Mouse (Mus musculus): ENCODE results near the gene Serpina11.

The Serpina11 gene

DNA sequence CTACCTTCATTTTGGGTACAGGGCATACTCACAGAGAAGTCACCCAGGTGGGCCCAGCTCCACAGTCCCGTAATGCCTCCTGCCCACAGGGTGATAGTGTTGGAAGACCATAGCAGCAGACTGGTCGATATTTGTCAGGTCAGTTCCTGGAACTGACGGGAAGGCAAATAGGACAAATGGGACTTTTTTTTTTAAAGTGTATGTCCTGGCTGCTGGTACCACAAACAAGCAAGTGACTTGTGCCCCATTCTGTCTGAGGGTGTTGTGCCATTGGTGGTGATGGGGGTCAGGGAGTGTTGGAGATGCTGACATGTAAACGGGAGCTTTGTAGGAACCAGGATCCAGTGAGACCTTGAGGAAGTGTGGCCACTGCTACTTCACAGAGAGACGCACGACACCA is at the start of gene Serpina11:
TSS of gene Serpina11 (minus strand) at position 101 of the 400 bp plus-strand sequence.
- no peak for DNase-seq

DNA sequence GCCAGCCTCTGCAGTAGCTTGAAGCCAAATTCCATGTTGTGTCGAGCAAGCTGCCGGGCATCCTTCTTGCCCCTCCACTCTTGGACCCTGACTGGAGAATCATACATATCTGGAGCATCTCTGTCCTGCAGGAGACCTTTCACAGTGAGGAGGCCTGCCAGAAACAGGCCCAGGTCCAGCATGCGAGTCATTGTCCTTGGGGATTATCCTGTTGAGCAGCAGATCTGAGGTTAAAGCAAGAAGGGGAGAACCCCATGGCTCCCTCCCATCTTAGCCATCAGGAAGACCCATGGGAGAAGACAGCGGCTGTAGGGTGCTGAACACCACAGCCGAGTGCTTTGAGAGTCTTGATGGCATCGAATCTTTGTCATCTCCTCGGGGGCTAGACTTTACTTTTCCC is 48.4 kb upstream of the Serpina11 start:
- no peak for DNase-seq

DNA sequence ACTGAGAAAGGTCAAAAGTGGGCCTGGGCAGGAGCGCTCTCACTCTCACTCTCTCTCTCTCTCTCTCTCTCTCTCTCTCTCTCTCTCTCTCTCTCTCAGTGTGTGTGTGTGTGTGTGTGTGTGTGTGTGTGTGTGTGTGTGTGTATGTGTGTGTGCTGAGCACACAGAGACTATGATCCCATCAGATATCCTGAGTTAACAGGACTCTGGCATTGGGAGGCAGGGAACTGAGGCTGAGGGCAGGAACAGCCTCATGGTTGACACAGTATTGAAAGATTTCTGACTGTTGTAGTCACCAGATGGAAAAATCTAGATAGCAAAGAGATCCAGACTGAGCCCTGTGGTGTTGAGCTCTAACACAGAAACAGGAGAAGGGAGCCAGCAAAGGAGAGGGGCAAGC is 44.0 kb upstream of the Serpina11 start:
- no peak for DNase-seq

DNA sequence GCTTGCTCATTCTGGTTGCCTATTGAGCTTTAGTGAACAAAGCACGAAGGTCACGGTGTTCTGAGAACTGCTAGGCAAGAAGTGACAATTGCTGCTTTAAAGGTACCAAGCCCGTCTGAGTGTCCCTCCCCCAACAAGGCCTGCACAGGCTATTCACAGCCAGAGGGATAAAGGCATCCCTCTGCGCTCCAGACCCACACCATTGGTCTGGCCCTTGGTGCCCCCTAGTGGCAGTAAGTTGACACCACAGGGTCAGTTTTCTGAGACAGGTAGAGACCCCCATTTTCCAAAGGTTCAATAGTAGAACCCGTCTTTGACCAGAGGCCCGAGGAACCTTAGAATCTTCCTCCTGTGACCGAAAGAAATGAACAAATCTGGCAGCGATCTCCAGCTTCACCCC is 40.2 kb upstream of the Serpina11 start:
- DNase-seq = peak in 1 of 2 experiments; percentile 13

DNA sequence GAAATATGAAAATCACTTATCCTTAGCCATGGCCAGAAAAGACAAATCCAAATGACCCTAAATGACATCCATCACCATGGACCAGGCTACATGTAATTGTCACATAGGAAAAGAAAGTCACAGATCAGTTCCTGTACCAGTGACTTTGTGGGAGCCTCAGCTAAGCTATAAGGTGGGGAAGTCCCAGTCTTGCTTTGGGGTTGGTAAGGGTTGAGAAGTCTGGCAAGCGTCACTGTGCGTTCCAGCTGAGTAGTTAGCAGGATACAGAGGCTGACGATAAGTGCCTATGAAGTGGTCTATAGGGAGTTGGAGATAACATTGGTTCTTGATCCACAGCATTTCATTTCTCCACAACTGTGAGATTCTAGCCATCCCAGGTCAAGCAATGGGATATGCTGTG is 25.5 kb upstream of the Serpina11 start:
- DNase-seq = no peak

DNA sequence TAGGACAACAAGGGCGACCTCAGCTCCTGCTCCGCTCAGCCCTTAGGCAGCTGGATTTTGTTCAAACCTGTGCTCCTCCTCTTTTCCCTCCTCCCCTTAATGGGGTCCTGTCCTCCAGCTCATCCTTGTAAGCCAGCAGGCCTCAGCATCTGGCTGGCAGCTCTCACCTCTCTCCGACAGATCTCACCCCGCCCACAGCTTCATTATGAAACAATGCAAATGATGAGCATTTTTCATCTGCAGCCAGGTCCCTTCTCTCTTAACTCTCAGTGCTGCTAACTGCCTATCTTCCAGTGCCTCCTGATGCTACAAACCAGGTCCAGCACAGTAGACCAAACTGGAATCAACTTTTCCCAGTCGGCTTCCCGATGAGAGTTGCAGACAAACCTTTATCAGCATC is 23.9 kb upstream of the Serpina11 start, which contains the start of gene Serpina9:
TSS of gene Serpina9 (minus strand) at position 136 of the 400 bp plus-strand sequence.
- no peak for DNase-seq

DNA sequence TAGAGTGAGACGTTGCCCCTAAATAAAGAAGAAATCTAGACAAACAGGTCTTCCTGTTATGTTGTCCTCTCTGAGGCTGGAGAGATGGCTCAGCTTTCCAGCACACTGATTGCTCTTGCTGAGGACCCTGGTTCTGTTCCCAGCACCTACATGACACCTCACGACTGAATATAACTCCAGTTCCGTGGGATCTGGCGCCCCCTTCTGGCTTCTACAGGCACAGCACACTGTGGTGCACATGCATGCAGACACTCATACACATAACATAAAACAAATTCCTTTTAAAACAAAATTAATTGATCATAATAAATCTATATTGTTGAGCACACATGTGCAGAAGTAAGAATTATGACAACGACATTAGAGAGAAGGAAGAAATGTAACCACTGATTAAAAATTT is 14.9 kb upstream of the Serpina11 start:
- no peak for DNase-seq

DNA sequence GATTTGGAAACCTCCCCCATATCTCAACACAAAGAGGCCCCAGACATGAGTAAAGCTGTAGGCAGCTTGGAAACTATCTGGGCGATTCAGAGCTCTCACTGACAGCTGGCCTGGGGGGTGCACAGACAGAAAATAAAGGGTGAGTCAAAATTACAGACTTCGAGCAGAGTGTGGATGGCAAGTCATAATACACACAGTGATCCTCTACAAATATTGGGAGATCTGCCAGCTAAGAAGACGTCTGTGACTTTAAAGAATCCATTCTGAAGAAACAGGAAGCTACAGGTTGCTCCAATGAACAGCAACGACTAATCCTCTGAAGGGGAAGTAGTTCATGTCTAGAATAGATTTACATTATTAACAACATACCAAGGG is 13.5 kb upstream of the Serpina11 start:
- no peak for DNase-seq

DNA sequence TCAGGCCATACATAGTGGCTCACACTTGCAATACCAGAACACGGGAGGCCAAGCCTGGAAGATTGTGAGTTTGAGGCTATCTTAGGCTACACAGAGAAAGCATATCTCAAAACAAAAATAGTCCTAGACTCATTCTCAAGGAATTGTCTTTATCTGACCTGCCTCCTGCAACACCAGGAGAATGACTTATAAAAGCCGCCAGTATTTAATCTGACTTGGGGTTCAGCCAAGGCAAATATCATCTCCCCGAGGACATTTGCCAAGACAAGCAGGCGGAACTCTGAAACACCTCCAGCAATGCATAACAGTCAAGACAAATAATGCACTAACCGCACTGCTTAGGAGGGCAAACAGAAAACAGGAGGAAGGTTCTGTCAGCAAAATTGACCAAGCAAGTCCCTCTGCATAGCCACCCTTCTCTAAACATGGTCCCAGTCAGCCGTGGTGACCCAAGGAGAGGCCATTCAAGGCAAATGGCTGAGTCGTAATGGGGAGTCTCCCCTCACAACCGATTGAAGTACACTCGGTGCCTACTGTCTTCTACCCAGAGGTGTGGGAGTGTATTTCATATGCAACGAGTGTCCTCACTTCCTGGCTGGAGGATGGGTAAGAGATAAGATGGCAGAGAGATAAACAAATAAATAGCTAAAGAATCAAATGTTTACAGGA is 12.9 kb upstream of the Serpina11 start:
- no peak for DNase-seq

DNA sequence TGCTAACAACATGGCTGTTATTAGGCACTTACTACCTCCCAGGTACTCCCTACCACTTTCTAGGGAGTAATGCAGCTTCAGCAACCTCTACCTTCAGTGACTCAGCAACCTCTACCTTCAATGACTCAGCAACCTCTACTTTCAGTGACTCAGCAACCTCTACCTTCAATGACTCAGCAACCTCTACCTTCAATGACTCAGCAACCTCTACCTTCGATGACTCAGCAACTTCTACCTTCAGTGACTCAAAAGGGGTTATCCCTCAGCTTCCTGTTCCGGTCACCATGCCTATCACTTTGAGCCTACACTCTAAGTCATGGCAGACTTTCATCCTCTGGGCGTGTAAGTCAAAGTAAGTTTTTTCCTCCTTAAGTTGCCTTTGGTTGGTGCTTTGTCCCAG is 10.8 kb upstream of the Serpina11 start:
- DNase-seq = no peak

DNA sequence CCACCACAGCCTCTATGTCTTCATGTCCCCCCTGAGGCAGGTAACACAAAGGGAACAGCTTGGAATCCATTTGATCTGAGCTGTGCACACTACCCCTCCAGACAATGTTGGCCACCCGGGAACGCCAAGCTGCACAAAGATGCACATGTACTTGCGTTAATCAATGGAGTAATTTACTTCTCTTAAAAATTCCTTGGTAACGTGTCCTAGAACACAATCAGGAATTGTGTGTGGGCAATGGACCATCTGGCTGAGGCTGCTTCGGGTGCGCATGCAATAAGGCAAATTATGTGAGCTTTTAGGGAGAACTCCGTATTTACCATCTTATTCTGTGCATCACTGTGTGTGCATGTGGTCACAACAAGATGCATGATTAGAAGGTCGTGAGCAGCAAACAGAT is 9.9 kb upstream of the Serpina11 start:
- no peak for DNase-seq

DNA sequence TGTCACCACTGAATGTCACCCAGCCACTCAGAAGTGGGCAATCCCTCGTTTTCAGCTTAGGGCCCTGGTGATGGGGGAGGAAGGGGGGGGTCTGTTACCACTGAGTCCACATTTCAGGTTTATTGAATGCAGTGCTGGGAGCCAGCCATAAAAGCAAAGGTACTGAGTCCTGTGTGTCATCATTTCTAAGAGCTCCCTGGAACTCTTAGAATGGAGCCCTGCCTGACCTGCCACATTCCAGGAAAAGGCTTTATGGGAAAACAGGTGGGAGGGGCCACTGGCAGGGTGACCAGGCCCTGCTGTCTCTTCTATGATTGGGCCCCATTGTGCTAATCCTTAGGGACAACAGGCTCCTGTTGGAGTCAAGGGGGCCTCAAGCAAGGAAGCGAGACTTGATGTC is 6.8 kb upstream of the Serpina11 start:
- DNase-seq = no peak

DNA sequence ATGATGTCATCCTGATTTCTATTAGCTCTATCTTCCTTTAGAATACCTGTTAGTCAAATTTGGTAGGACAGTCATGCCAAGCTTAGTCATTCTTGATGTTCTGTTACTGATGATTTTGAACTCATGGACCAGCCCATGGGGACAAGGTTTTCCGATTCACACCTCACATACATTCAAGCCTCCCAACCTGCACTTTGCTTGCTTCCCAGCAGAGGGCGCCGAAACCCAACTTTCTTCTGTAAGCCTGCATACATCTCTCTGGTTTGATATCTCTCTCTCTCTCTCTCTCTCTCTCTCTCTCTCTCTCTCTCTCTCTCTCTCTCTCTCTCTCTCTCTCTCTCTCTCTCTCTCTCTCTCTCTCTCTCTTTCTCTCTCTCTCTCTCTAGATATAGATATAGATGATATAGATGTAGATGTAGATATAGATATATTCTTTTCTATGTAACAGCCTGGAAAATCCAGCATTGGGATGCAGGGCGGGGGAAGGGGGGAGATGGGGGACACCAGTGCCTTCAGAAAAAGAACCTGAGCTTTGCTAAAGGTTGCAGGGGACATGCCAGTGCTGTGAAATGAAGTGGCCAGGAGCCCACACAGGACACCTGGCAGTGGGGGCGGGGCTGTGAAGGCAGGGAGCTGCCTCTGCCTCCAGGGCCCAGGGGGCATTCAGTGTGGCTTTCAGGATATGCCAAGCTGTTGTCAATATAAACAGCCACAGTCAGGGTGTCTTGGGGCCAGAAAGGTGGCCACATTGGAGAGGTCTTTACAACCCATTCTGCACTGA is 5.7 kb upstream of the Serpina11 start:
- DNase-seq = peak; percentile 64 to 67

DNA sequence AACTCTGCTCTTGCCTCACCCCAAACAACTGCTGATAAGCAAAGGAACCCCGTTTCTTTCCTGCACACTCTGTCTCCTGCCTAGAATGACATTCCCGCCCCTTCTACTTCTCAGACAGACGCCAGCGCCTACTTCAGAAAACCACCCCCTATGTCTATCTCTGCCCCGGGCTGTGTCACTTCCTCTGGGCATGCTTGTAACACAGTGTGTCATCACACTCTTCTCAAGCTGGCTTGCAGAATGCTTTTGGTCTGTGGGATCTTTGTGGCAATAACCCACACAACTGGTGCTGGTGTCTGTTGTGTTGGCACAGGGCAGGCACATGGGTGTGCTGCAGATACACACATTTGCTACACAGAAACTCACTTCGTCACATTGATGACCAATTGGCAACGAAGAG is 3.2 kb upstream of the Serpina11 start:
- no peak for DNase-seq

DNA sequence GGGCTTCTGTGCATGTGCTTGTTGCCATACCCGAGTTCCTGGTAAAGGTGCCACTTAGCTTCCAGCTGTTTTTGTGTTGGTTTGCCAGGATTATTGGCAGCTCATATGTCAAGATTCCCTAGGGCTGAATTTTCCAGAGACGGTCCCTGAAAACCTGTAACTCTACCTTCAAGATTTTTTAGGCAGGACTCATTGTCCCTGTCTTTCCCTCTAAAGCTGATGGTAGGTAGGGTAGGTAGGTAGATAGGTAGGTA is 316 bp downstream of the Serpina11 start:
- no peak for DNase-seq

DNA sequence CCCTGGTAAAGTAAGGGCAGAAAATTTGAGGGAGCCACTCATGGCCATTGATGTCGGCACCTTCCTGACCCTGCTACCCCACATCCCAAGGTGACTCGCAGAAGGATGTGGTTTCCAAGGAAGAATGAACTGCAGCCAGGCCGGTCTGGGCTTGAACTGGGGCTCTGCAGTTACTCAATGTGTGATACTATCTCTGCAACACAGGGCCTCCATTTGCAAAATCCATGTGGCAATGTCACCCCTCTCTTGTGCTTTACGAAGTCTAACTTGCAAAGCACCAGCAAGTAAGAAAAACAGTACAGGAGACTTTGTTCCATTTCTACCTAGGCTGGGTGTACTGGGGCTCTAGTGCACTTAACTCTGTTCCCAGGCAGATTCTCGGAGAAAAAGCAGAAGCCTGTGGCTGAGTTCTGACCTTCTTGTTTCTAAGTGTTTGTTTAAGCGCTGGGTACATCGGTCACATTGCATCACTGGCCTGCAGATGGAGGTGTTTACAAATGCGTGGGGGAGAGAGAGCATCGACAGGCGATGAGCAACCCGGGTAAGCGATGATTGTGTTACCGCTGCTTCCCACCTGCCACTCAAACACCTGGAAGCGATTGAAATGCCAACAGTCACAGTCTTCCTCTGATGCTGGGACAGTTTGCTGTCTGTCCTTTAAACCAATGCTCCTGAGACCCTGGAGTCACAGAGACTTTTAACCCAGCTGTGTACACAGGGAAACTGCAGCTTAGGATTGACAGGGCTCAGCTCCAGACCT is 823 bp downstream of the Serpina11 start:
- no peak for DNase-seq

DNA sequence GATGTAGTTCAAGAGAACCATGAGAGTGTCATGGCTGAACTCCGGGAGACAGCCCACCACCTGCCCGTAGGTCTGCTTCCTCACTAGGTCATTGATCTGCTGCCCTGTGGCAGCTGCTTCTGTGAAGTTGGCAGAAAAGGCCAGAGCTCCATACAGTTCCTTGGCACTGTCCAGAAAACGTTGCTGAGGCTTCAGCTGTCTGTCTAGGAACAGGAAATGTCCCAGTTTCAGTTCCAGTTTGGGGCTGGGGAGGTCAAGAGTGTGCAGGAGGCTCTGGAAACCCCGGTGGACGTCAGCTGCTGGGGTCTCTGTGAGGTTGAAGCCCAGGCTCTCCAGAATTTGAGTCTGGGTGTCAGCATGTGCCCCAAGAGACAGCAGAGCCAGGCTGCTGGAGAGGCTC is 3.9 kb downstream of the Serpina11 start:
- no peak for DNase-seq

DNA sequence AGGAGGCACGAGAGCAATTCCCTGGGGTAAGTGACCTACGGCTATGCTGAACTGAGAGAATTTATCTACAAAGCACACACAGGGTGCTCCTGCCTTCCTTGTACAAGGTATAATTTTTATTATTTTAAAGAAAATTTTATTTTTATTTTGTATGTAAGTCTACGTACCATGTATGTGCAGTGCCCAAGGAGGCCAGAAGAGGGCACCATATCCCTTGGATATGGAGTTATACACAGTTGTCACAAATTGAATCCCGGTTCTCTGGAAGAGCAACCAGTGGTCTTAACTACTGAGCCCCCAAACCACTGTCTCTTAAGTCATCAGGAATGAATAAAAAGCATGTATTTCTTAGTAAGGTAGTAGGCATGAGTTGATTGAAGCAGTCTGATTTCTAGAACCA is 4.8 kb downstream of the Serpina11 start:
- peak; percentile 23 to 35 for DNase-seq

DNA sequence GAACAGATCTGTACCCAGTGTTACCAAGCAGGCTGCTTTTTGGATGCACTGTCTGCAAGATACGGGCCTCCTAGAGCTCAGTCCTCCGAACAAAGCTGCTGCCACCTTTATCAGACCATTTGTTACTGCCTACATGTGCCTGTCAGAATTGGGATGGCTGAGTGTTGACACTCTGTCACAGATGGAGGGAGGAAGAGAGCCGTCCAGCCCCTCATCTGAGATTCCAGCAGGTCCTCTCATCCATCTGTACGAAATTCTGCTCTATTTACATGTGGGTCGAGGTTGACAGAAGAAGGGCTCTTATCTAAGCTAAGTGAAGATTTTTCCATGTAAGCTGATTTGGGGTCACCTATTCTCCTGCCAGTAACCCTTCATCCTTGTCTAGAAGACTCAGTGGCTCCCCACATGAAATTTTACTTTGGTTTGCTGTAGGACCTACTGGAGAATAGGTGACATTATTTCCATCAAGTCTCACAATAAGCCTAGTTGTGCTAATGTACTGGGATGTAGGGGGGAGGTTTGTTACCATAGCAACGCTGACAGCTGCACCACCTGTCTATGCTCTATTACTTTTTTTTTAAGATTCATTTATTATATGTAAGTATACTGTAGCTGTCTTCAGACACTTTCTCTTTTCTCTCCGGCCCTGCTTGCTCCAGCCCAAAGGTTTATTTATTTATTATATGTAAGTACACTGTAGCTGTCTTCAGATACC is 8.0 kb downstream of the Serpina11 start:
- DNase-seq = no peak

DNA sequence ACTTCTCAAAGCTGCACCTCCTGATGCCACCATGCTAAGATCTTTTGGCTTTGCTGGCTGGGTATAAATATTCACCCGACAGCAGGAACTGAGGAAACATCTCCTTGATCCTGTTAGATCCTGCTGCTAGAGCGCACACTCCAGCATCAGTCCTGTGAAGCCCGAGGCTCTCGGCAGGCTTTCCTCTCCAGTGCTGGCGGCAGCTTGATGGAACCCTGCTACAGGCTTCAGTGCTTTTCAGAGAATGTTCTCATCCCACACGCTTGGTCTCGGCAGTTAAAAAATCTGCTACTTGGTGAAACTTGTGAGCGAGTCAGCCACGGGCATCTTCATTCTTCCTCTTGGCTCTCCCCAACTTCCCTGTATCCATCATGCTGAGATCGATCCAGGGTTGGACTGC is 11.5 kb downstream of the Serpina11 start:
- no peak for DNase-seq

DNA sequence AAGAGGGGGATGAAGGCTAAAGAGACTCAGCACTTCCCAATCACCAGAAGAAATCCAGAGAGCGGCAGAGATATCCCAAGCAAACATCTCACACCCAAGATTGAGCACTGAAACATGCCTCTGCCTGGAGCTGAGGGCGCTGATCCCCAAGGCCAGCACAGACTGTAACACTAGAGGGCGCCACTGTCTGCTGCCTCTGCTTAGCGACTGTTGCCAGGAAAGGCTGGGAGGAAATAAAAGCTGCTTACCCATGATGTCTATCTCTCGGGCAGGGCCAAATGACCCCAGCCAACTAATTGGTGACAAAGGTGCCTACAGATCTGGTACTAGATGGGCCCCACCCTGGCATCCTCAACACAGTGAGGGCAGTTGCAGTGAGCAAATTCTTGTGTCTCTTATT is 11.9 kb downstream of the Serpina11 start:
- DNase-seq = no peak

DNA sequence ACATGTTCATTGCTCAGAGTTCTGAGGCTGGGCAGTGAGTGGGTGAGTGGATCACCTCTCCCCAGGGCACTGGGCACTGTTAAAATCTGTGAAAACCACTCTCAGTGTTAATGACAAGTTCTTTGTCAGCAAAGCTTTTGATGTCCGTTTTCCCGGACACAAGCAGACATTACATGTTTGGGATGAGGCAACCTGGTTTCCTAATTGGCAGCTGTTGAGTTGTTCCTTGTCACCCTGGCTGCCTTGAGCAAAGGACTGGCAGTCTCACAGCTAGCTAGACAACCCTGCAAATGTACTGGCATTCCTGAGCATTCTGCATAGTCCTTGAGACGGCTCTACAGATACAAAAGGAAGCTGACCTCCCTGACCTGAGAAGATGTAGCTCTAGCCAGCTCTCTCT is 12.7 kb downstream of the Serpina11 start:
- DNase-seq = no peak

DNA sequence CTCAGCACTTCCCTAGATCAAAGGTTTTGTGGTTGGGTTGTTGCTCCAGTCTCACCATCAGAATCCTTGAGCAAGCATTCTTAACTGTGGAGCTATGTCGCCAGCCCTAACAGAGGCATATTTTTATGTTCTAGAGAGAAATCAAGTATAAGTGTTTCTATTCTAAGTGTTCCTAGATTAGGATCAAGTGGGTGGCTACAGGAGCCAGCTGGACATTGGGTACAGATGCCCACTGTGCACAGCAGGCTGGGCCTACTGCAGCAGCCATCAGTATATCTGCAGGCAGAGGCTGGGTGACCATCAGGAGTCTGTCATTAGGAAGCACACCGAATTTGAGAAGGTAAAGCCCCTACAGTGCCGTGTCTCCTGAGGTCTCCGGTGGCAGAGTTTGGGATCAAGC is 18.7 kb downstream of the Serpina11 start:
- DNase-seq = no peak

All from B cell, adult 2 months (primary cell).